10 mouse cellular contexts compared by ENCODE assay signal in genomic region chr5:93126222-93126929, GRCm38 (mm10). TPM values are rescaled to one million over a fixed set of nuclear protein-coding genes. Genes with fewer than 3 reads are reported as not detected.
DNase-seq lines count a peak whose midpoint lies in the region; ATAC-seq and TF ChIP-seq lines count a peak whose summit lies in the region.
"Had no signal": no experiment of that assay in that cellular context is flagged by ENCODE, and none has a peak within 500 bp of the region (broad histone marks: within the 10 kb centered on the region; RNA-seq: fewer than 3 reads in every experiment).

No protein-coding gene starts in this region.

- H3K9ac ChIP-seq in limb, embryonic 15.5 days, result no peak overlapping the region
- H3K9ac ChIP-seq: limb, embryonic 13.5 days had no signal

- peak; percentile 38; the same call in 1 of the 2 replicates for TF ChIP-seq POLR2A in embryonic fibroblast, embryonic 13.5 days (IDR thresholded peaks at IDR 0.05; ENCODE audit: low read depth, low read length)
- no peak for TF ChIP-seq POLR2A in kidney, adult 2 months (IDR thresholded peaks at IDR 0.05; ENCODE audit: low read depth, low read length)

- H3K4me3 ChIP-seq in embryonic fibroblast, embryonic 13.5 days (ENCODE audit: insufficient read depth, low read length), result no peak overlapping the region
- no peak overlapping the region for H3K4me3 ChIP-seq in limb, embryonic 15.5 days
- H3K4me3 ChIP-seq in kidney, adult 2 months (ENCODE audit: insufficient read depth, low read depth, low read length), result no peak overlapping the region
- H3K4me3 ChIP-seq: limb, embryonic 13.5 days had no signal

- TF ChIP-seq CTCF in embryonic fibroblast, embryonic 13.5 days (IDR thresholded peaks at IDR 0.05; ENCODE audit: borderline replicate concordance, insufficient read depth, low read length), result no peak
- no peak for TF ChIP-seq CTCF in kidney, adult 2 months (conservative IDR thresholded peaks at IDR 0.05; ENCODE audit: insufficient read depth, insufficient read length, low read depth, low read length)

- H3K4me1 ChIP-seq in embryonic fibroblast, embryonic 13.5 days (ENCODE audit: control insufficient read depth, insufficient read depth, low read length), result peaks cover 51% of the 10 kb centered on the region
- H3K4me1 ChIP-seq in limb, embryonic 15.5 days, result peaks cover 74% of the 10 kb centered on the region
- H3K4me1 ChIP-seq in kidney, adult 2 months (ENCODE audit: control insufficient read depth, insufficient read depth, low read length), result peaks cover 27% of the 10 kb centered on the region

- H3K4me2 ChIP-seq in limb, embryonic 15.5 days, result no peak overlapping the region
- H3K4me2 ChIP-seq: limb, embryonic 13.5 days had no signal

- WGBS in limb, embryonic 15.5 days, result 58% methylated on average over 12 of the region's 12 CpGs
- WGBS in kidney, adult 2 months, result 68% methylated on average over 12 of the region's 12 CpGs

- H3K27me3 ChIP-seq in limb, embryonic 15.5 days, result no peaks in the 10 kb centered on the region
- H3K27me3 ChIP-seq in kidney, adult 2 months (replicated peaks; ENCODE audit: control insufficient read depth, insufficient read depth, low read length), result no peaks in the 10 kb centered on the region
- H3K27me3 ChIP-seq: limb, embryonic 13.5 days had no signal

- no peaks in the 10 kb centered on the region for H3K9me3 ChIP-seq in limb, embryonic 15.5 days
- H3K9me3 ChIP-seq: limb, embryonic 13.5 days had no signal

- no peaks in the 10 kb centered on the region for H3K36me3 ChIP-seq in limb, embryonic 15.5 days
- H3K36me3 ChIP-seq in kidney, adult 2 months (ENCODE audit: control insufficient read depth, insufficient read depth, low read length), result no peaks in the 10 kb centered on the region

- peak; percentile 27 for DNase-seq in embryo, embryonic 10.5 days (ENCODE audit: low spot score)
- no peak for DNase-seq in embryo, embryonic 11 days
- DNase-seq in 3134 (ENCODE audit: extremely low read depth, insufficient read length, low spot score), result peak; percentile 62
- DNase-seq in right cerebral cortex, postnatal 4 days, result no peak
- DNase-seq in kidney, adult 2 months, result no peak
- no peak for DNase-seq in testis, postnatal 10 days (ENCODE audit: low spot score)
- DNase-seq: adrenal gland, adult 2 months had no signal

- H3K27ac ChIP-seq in embryonic fibroblast, embryonic 13.5 days (ENCODE audit: insufficient read depth, low read length), result peak overlapping the region; percentile 86
- 0 out of 2 replicates have a peak overlapping the region, but pooled peaks have one; percentile 33 for H3K27ac ChIP-seq in limb, embryonic 15.5 days
- H3K27ac ChIP-seq in kidney, adult 2 months (ENCODE audit: insufficient read depth, low read depth, low read length), result no peak overlapping the region
- H3K27ac ChIP-seq: limb, embryonic 13.5 days had no signal

- ATAC-seq in limb, embryonic 15.5 days (ENCODE audit: insufficient number of reproducible peaks, low FRiP score, low TSS enrichment, low read depth), result no peak

RNA-seq across cellular contexts. Expression of gene Sept11, which starts 33.1 kb away (rescaled TPM):
- 406 and 428 TPM in 2 replicates for polyA plus RNA-seq in embryonic fibroblast, embryonic 13.5 days (2011; ENCODE audit: insufficient read length, low read depth, missing spikeins)
- polyA plus RNA-seq in limb, embryonic 15.5 days (2015; fragmentation: Nextera tagmentation; extraction: Ambion mirVana), result 180 and 188 TPM in 2 replicates
- polyA plus RNA-seq in kidney, adult 2 months (2012; rRNA removed), result 46.0 and 50.7 TPM in 2 replicates

Comparison
In these comparisons a context has a peak if more than half of its experiments do, and no peak if none do; other contexts are left out.
1. DNase-seq: peak in embryo, embryonic 10.5 days (single experiment) and 3134 (single experiment); none in embryo, embryonic 11 days (single experiment), right cerebral cortex, postnatal 4 days (single experiment), kidney, adult 2 months (single experiment) and testis, postnatal 10 days (single experiment).